Mouse (Mus musculus) forebrain, postnatal 0 days (tissue): ENCODE measurements around the gene Polr1e. TPM values are rescaled to one million over a fixed set of nuclear protein-coding genes. Genes with fewer than 3 reads are reported as not detected.
"Not testable (repeated sequence)": the region's sequence is repeated elsewhere in the genome, so short reads cannot be mapped to it uniquely, and the experiment has no call there.

Experiments used
- ATAC-seq: fragments of 200-750 bp; cut with Nextera tagmentation; 2 replicates; pipeline ENCODE4 v1.8.0; 2017; ENCODE audit warnings: mild to moderate bottlenecking, moderate library complexity
- DNase-seq: peaks from one replicate; pipeline ENCODE4 v3.0.0-alpha.2; 2015
- H3K27ac ChIP-seq: fragments of 300-500 bp; sonication (generic); 2 replicates; pipeline ENCODE4 v1.5.1; 2014; ENCODE audit warnings: low read depth, mild to moderate bottlenecking, antibody characterized with exemption, low read length, moderate library complexity, mixed read lengths
- H3K27me3 ChIP-seq: fragments of 300-500 bp; sonication (generic); 2 replicates; pipeline ENCODE4 v1.6.1; 2014; ENCODE audit warnings: mild to moderate bottlenecking, low read length, mixed read lengths; ENCODE audit not compliant: insufficient read depth
- H3K36me3 ChIP-seq: fragments of 300-500 bp; sonication (generic); 2 replicates; pipeline ENCODE4 v1.6.1; 2014; ENCODE audit warnings: mild to moderate bottlenecking, moderate library complexity; ENCODE audit not compliant: insufficient read depth
- H3K4me1 ChIP-seq: fragments of 300-500 bp; sonication (generic); 2 replicates; pipeline ENCODE4 v1.6.1; 2014; ENCODE audit warnings: antibody characterized with exemption; ENCODE audit not compliant: insufficient read depth
- H3K4me2 ChIP-seq: fragments of 300-500 bp; sonication (generic); 2 replicates; pipeline ENCODE4 v1.6.1; 2014; ENCODE audit warnings: low read depth, mild to moderate bottlenecking, moderate library complexity
- H3K4me3 ChIP-seq: fragments of 300-500 bp; sonication (generic); 2 replicates; pipeline ENCODE4 v1.5.1; 2014; ENCODE audit warnings: low read depth, low read length, mixed read lengths
- H3K9ac ChIP-seq: fragments of 300-500 bp; sonication (generic); 2 replicates; pipeline ENCODE4 v1.6.1; 2014; ENCODE audit warnings: mild to moderate bottlenecking
- H3K9me3 ChIP-seq: fragments of 300-500 bp; sonication (generic); 2 replicates; pipeline ENCODE4 v1.6.1; 2016; ENCODE audit warnings: low read length
- CTCF ChIP-seq: sonication (generic); IDR thresholded peaks from 2 replicates; pipeline ENCODE4 v1.5.1; 2016; ENCODE audit warnings: antibody characterized with exemption, control low read depth, low read depth
- WGBS: fragments of 180-500 bp; shearing (Covaris S2); extraction: QIAGEN DNeasy Blood & Tissue Kit; methylation state at CpG from one replicate; pipeline ENCODE4 v1.1.7; 2014; 5-methylcytosine and 5-hydroxymethylcytosine counted together
- polyA plus RNA-seq: library from polyadenylated mRNA; unstranded; fragments of >200 nt; fragmentation: Nextera tagmentation; extraction: Ambion mirVana; gene quantifications from 2 replicates; pipeline ENCODE4 v1.2.1, GENCODE M21; 2015
- total RNA-seq: library from RNA; depleted of rRNA; stranded (reverse); fragments of >200 nt; gene quantifications from 2 replicates; pipeline ENCODE4 v1.2.3, GENCODE M21; 2014; rRNA removed

Polr1e gene
- total and polyA plus RNA-seq, 2 experiments from 2014 or later: 13.4 to 23.7 TPM

DNA sequence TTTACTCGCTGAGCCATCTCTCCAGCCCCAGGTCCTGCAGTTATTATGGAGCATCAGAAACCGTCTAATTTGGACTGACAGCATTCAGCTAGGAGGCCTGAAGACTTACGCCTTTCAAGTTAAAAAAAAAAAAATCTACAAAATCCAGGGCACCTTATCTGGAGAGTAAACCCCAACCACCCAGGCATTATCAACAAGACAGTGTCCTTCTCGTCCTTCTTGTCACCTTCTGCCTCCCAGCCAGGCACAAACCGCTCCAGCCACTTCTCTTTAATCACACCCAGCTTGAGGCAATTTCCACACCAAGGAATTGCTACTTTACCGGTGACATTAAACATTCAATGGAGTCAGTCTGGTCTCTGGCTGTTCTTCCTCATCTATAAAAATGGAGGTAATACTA, 55.2 kb downstream of the Polr1e start:
- no peaks in the 10 kb centered on the region for H3K27me3 ChIP-seq
- no peak for TF ChIP-seq CTCF
- no peak overlapping the region for H3K4me2 ChIP-seq
- no peaks in the 10 kb centered on the region for H3K4me1 ChIP-seq
- H3K27ac ChIP-seq: no peak overlapping the region
- no peak for DNase-seq
- ATAC-seq: no peak
- H3K4me3 ChIP-seq: no peak overlapping the region
- no peak overlapping the region for H3K9ac ChIP-seq
- no peaks in the 10 kb centered on the region for H3K9me3 ChIP-seq
- 86% methylated on average over 6 of the region's 6 CpGs for WGBS
- H3K36me3 ChIP-seq: 0 out of 2 replicates have a peak, but pooled peaks cover under 1% of the 10 kb centered on the region

DNA sequence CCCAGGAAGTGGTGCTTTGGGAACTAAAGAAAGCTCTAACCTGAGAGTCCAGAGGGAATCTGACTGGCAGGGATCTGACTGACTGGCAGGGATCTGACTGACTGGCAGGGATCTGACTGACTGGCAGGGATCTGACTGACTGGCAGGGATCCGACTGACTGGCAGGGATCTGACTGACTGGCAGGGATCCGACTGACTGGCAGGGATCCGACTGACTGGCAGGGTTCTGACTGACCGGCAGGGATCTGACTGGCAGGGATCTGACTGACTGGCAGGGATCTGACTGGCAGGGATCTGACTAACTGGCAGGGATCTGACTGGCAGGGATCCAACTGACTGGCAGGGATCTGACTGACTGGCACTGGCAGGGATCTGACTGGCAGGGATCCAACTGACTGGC, 62.7 kb downstream of the Polr1e start:
- H3K4me3 ChIP-seq, H3K36me3 ChIP-seq, H3K4me2 ChIP-seq, H3K27me3 ChIP-seq, ATAC-seq, DNase-seq, H3K27ac ChIP-seq, H3K9ac ChIP-seq, H3K9me3 ChIP-seq: not testable (repeated sequence)
- H3K4me1 ChIP-seq: peaks cover 12% of the 10 kb centered on the region; the same call in 1 of the 2 replicates
- WGBS: 63% methylated on average over 4 of the region's 4 CpGs

DNA sequence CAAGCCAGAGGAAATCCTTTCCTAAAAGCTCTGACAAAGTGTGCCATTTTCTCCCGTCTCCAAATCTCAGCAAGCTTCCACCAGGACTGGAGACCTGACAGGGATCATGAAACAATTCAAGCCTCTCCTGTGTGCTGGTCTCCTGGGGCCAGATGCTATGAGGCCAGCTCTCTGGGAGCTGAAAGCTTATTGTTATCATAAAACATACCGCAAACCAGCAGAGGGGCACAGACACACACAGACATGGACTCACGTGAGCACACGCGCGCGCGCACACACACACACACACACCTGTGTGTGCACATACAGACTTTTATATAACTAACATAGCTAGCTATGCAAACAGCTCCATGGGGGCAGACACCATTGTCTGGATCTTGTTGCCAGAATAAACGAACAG, 64.6 kb downstream of the Polr1e start:
- H3K9ac ChIP-seq: peak overlapping the region; percentile 92
- H3K36me3 ChIP-seq: peaks cover 5% of the 10 kb centered on the region; the same call in 1 of the 2 replicates
- peaks cover 12% of the 10 kb centered on the region; the same call in 1 of the 2 replicates for H3K4me1 ChIP-seq
- H3K4me2 ChIP-seq: peak overlapping the region; percentile 65
- H3K9me3 ChIP-seq: no peaks in the 10 kb centered on the region
- no peak; the same call in 1 of the 2 replicates for TF ChIP-seq CTCF
- peak overlapping the region; percentile 92 for H3K27ac ChIP-seq
- peak; percentile 1; the same call in 1 of the 2 replicates for ATAC-seq
- peak; percentile 65 for DNase-seq
- H3K27me3 ChIP-seq: no peaks in the 10 kb centered on the region
- peak overlapping the region; percentile 92 for H3K4me3 ChIP-seq
- 58% methylated on average over 9 of the region's 9 CpGs for WGBS

DNA sequence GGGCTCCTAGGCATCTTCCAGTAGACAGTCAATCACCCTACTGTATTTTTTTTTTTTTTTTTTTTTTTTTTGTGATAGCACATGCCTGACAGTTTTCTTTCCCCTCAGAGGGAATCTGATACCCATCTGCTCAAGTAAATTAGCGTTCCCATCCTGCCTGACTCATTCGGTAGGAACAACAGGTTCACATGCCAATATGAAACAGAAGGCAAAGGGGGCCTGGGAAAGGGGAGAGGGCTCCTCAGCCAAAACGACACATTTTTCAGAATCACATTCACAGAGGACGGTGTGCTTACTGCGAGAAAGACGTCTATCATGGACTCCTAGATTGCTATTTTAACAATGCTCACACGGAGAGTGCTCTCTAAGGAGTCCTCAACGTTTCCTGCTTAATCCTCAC, 65.1 kb downstream of the Polr1e start:
- H3K4me1 ChIP-seq: peaks cover 12% of the 10 kb centered on the region; the same call in 1 of the 2 replicates
- WGBS: under 1% methylated on average over 8 of the region's 8 CpGs
- DNase-seq (peak; percentile 80), ATAC-seq (peak; percentile 57)
- H3K9me3 ChIP-seq: no peaks in the 10 kb centered on the region
- TF ChIP-seq CTCF: no peak
- H3K9ac ChIP-seq: peak overlapping the region; percentile 92
- peaks cover 4% of the 10 kb centered on the region; the same call in 1 of the 2 replicates for H3K36me3 ChIP-seq
- H3K4me3 ChIP-seq: peak overlapping the region; percentile 92
- H3K27me3 ChIP-seq: no peaks in the 10 kb centered on the region
- peak overlapping the region; percentile 65 for H3K4me2 ChIP-seq
- peak overlapping the region; percentile 92 for H3K27ac ChIP-seq

DNA sequence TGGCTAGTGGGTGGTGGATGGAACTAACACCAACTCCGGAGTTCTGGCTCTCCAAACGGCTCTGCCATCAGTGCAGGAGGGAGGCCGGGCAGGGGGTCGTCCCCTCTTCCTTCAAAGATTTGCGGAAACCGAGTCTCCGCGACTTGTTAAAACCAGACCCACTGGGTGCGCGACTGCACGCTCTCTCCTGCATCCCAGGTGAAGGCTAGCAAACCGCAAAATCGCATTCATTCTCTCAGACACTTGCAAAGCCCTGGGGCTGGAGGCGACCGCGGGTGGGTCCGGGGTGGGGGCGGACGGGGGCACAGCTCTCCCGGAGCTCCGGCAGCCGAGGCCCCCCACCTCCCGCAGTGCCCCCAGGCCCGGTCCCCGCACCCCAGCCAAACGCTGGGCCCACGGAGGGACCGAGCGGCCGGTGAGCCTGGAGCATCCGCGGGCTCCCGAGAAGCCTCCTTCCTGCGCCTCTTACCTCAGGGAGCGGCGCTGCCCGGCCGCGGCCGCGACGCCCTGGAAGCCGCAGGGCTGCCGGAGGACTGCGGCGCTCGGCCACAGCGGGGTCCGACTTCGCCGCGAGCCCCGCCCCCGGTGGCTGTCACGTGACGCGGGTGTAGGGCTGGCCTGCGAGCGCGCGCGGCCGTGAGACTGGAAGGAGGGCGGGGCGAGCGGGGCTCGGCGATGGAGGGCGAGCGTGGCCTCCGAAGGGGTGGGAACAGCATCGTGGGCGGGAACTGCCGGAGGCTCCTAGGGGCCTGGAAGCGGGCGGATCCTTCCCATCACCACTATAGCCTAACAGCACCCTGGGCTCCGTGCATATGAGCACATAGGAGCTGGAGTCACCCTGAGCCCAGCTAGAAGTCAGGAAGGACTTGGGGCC, 65.9 kb downstream of the Polr1e start, which contains the start of gene Fbxo10:
TSS of gene Fbxo10 (minus strand) at position 584 of the 874 bp plus-strand sequence.
- DNase-seq: peak; percentile 92
- Histone ChIP-seq H3K4me2 (peak within 1 kb of the TSS; percentile 65), H3K27me3 (no peaks in the 10 kb centered on the region), H3K9me3 (no peaks in the 10 kb centered on the region), H3K9ac (peak within 1 kb of the TSS; percentile 92), H3K36me3 (no peaks in the 10 kb centered on the region), H3K4me1 (peaks cover 12% of the 10 kb centered on the region; the same call in 1 of the 2 replicates), H3K4me3 (peak within 1 kb of the TSS; percentile 92), H3K27ac (peak within 1 kb of the TSS; percentile 92)
- no peak for TF ChIP-seq CTCF
- WGBS: 2% methylated on average over 77 of the region's 77 CpGs
- peak; percentile 87 for ATAC-seq

DNA sequence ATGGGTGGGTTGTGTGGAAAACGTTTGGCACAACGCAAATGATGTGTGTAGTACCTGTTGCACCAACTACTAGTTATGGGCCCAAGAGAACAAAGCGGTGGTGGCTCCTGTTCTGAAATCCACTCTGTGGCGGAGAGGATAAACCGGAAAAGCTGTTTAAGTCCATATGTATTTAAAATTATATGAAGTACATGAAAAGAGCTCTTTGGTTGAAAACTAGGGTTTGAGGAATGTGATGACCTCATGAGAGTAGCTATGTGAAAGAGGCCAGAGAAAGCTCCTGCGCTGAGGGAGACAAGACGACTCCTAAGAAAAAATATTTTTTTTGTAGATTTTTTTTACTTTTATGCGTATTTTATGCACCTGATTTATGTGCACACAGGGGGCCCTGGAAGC, 66.5 kb downstream of the Polr1e start:
- DNase-seq (no peak), ATAC-seq (no peak; the same call in 1 of the 2 replicates)
- no peak for TF ChIP-seq CTCF
- Histone ChIP-seq H3K27ac (peak overlapping the region; percentile 92), H3K4me1 (peaks cover 12% of the 10 kb centered on the region; the same call in 1 of the 2 replicates), H3K36me3 (no peaks in the 10 kb centered on the region), H3K9me3 (no peaks in the 10 kb centered on the region), H3K4me3 (peak overlapping the region; percentile 92), H3K27me3 (no peaks in the 10 kb centered on the region), H3K9ac (peak overlapping the region; percentile 92), H3K4me2 (peak overlapping the region; percentile 65)
- 37% methylated on average over 8 of the region's 8 CpGs for WGBS

Other genes starting within 250 kb of the Polr1e start
- 13.5 and 18.2 TPM in 2 replicates for gene Grhpr, start 37.2 kb upstream of the Polr1e start, total RNA-seq
- 22.9 and 25.6 TPM in 2 replicates for gene Grhpr, start 37.2 kb upstream of the Polr1e start, polyA plus RNA-seq
- gene Zbtb5, start 6.2 kb upstream of the Polr1e start, total RNA-seq: 44.5 and 49.7 TPM in 2 replicates
- 28.7 and 32.1 TPM in 2 replicates for gene Zbtb5, start 6.2 kb upstream of the Polr1e start, polyA plus RNA-seq
- 24.0 and 28.8 TPM in 2 replicates for gene Fbxo10, start 66.0 kb downstream of the Polr1e start, total RNA-seq
- 11.6 and 13.5 TPM in 2 replicates for gene Fbxo10, start 66.0 kb downstream of the Polr1e start, polyA plus RNA-seq
- 114 and 143 TPM in 2 replicates for gene Tomm5, start 89.5 kb downstream of the Polr1e start, total RNA-seq
- gene Tomm5, start 89.5 kb downstream of the Polr1e start, polyA plus RNA-seq: 208 and 264 TPM in 2 replicates
- gene Frmpd1, start 166.3 kb downstream of the Polr1e start, total RNA-seq: 4.8 and 5.3 TPM in 2 replicates
- gene Frmpd1, start 166.3 kb downstream of the Polr1e start, polyA plus RNA-seq: 1.6 and 2.7 TPM in 2 replicates